Mouse (Mus musculus) ovary, adult 18-20 months (tissue): ENCODE results near the gene Ell.
"Not testable (repeated sequence)": the region's sequence is repeated elsewhere in the genome, so short reads cannot be mapped to it uniquely, and the experiment has no call there.

Experiments used
- DNase-seq: peaks from one replicate; pipeline ENCODE4 v3.0.0; 2022; ENCODE audit warnings: low spot score, mixed read lengths

Gene Ell

GRCm38 (mm10) chr8:70564696-70565235, 25.5 kb downstream of the Ell start:
- DNase-seq = no peak

- DNase-seq = no peak
These were observed 26.3 kb downstream of the Ell start for GRCm38 (mm10) chr8:70565561-70565960.

- no peak for DNase-seq
These were observed 31.1 kb downstream of the Ell start for GRCm38 (mm10) chr8:70570360-70570759.

GRCm38 (mm10) chr8:70570990-70571389, 31.7 kb downstream of the Ell start:
- no peak for DNase-seq

GRCm38 (mm10) chr8:70574302-70574701, 35.0 kb downstream of the Ell start:
- no peak for DNase-seq

GRCm38 (mm10) chr8:70574915-70575314, 35.7 kb downstream of the Ell start:
- no peak for DNase-seq

- no peak for DNase-seq
These were observed 38.0 kb downstream of the Ell start for GRCm38 (mm10) chr8:70577207-70577606.

- DNase-seq = no peak
These were observed 44.5 kb downstream of the Ell start for GRCm38 (mm10) chr8:70583476-70584387.

GRCm38 (mm10) chr8:70584606-70585257, 45.5 kb downstream of the Ell start:
- no peak for DNase-seq

GRCm38 (mm10) chr8:70585258-70585652, 46.0 kb downstream of the Ell start:
- no peak for DNase-seq

GRCm38 (mm10) chr8:70587955-70588354, 48.7 kb downstream of the Ell start:
- not testable (repeated sequence) for DNase-seq

- DNase-seq = no peak
These were observed 52.3 kb downstream of the Ell start for GRCm38 (mm10) chr8:70591569-70591968.

GRCm38 (mm10) chr8:70593173-70593572, 53.9 kb downstream of the Ell start:
- DNase-seq = peak; percentile 83

GRCm38 (mm10) chr8:70593961-70594609, 54.8 kb downstream of the Ell start, which contains the start of gene Isyna1:
TSS of gene Isyna1 (plus strand) at chr8:70594373.
- peak; percentile 97 for DNase-seq

GRCm38 (mm10) chr8:70594621-70595564, 55.6 kb downstream of the Ell start:
- DNase-seq = no peak

GRCm38 (mm10) chr8:70595811-70596210, 56.6 kb downstream of the Ell start:
- no peak for DNase-seq

GRCm38 (mm10) chr8:70596216-70596615, 57.0 kb downstream of the Ell start:
- no peak for DNase-seq

- DNase-seq = no peak
These were observed 57.6 kb downstream of the Ell start for GRCm38 (mm10) chr8:70596775-70597416.

GRCm38 (mm10) chr8:70597417-70598272, 58.4 kb downstream of the Ell start:
- no peak for DNase-seq

- peak; percentile 74 for DNase-seq
These were observed 59.0 kb downstream of the Ell start for GRCm38 (mm10) chr8:70598283-70598682.
